Mouse (Mus musculus) liver (tissue): ENCODE measurements at regions not wholly inside any gene's neighbourhood (a gene's known extent, or its start where the extent isn't known, plus 50 kb on each side); places are given as distances from the start of the nearest gene placed in this dataset.

Experiments used
- DNase-seq: peaks from one replicate; pipeline ENCODE4 v3.0.0-alpha.2; 2020; ENCODE audit warnings: mixed read lengths

DNA sequence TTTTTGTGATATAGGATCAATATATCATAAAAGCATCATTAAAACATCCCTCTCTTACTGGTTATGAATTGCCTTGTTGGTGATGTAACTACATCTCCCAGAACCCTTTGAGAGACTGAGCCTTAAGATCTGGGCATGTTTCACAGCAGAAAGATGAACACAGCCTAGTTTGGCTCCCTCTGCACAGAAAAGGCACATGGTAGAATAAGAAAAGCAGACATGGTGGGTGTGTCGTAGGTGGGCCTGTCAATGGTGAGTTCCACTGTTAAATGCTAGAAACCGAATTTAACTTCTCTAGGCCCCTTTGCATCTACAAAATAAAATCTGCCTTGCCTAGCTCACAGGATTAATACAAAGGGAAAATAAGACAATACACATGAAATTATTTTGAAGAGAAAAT is 343.3 kb upstream of the Smarca2 start:
- DNase-seq, result no peak

DNA sequence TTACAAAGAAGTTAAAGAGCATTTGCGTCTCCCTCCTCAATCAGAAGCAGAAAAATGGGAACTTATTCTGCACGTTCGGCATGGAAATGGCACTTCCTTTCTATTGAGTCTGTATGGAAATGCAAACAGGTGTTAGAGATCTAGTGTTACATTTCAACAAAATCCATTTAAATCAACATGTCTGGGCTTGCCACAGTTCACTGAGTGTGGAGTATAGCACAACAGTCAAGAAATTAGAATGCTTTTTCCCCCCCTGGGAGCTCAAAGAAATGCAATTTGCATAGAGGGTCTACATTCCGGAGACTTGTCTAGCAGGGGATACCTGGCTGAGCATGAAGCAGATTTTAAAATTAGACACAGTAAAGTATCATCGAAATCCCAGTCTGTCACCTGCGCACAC is 308.5 kb upstream of the Smarca2 start:
- DNase-seq, result no peak

DNA sequence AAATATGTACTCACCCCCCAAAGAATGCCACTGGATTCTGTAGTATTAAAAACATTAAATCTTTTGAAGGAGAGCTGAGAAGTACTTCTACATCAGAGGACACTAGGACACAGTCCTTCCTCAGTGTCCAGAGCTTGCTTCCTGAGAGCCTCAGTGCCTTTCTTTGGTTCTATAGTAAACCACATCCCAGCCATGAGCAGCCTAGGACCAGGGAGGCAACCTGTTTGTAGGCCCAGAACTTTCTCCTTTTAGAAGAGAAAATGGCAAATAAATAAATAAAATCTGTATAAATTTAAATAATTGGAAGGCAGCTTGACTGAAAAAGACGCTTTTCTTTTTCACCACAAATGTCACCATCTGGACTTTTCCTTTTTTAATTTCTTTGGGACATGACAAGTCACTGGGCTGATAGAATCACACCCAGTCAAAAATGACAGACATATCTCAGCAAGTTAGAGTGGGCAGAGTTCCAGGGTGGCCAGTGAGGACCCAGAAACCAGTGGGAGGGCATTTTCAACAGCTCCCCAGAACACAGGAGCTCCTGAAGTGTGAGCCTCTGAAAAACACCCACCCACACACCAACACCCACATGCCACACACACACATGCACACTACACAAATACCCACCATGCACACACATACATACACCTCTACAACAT is 296.2 kb upstream of the Smarca2 start:
- no peak for DNase-seq

DNA sequence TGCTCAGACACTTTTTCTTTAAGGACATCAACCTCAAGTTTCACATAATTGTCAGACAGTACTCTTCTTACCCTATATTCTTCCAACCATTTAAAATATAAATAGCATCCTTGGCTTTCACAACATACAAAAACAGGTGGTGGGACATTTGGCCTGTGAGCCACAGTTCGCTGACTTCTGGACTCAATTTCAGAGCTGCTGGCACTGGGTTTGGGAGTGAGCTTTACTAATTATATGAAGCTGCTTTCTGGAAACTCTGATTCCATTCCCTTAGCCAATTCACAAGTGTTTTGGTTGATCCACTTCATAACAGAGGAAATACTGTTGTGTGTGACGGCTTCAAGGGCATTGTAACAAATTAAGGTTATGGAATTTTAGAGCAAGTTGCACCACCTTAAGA is 285.9 kb upstream of the Smarca2 start:
- DNase-seq, result no peak

DNA sequence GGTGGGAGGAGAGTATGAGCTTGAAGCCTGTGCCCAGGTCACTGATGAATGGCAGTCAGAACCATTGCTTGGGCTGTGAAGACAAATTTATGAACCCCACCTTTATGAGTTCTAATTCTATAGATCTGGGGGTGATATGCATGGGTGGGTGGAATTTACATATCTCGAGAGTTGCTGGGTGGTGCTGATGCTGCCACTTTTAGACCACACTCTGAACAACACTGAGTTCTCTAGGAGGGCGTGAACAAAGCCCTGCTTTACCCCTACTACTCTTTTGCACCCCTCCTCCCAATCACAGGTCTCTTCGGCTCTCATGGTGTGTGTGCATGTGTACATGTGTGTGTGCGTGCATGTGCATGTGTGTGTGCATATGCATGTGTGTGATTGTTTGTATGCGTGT is 281.2 kb upstream of the Smarca2 start:
- DNase-seq, result no peak

DNA sequence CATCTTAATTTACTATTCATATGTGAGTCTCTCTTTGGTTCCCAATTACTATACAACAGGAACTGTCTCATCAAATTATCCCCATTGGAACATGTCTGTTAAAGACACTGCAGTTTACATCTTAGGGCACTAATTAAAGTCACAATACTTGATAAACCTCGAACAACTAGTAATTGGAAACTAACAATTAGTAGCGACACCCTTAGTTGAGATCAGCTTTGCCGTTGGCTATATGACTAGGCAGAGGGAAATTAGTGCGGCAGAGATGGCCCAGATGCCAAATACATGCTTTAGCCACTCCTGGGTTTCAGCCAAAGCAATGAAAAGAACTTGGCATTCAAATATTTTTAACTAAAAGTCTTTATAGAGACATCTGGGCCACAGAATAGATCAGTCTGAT is 265.7 kb upstream of the Smarca2 start:
- DNase-seq, result no peak

DNA sequence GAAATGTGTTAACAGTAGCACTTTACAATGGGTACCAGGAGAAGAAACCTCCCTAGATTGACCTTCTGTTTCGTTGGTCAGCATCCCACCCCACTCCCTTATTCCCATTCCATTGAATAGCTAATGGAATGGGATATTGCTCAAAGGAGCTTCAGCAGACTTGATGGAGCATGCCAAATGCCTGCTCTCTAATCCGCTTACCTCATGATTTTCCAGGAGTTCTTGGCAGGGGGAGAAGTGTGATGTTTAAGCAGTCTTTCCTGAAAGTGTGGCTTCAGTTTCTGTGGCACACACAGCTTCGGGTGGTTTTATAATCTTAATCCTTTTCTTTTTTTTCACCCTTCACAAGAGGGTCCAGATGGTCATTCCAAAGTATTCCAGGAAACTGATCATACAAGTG is 264.7 kb upstream of the Smarca2 start:
- no peak for DNase-seq

DNA sequence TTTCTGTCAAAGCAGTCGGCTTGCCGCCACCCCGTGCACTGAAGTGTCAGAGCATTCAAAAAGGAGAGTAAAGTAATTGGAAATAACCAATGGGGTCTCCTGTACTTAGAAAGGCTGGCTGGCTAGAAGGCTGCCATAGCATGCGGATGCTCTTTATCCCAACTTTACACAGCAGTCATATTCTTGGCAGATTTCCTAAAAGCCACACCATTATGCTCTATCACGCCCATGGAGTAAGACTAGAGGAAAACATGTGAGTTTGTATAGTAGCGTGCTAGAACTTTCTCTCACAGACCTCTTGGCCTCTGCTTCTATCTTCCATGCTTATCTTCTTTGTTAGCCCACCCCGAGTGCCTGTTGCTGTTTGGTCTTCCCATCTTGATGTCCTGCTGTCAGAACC is 249.8 kb upstream of the Smarca2 start:
- no peak for DNase-seq

DNA sequence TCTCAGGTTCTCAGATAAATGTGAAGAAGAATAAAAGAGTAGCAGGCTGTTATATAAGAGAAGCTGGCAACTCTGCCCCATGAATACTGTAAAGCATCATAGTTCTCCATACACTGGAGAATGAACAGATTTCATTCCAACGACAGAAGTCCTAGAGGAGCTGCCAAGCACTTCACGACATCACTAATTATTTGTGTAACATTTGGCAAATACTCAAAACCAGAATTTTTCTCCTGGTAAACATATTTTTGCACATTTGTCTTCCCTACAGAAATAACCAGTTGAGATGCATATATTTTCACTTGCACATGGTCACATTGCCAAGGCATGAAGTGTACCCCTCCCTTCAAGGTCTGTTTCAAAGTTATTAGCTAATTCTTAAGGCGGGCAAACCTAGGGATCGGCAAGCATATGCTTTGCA is 220.9 kb upstream of the Smarca2 start:
- no peak for DNase-seq

DNA sequence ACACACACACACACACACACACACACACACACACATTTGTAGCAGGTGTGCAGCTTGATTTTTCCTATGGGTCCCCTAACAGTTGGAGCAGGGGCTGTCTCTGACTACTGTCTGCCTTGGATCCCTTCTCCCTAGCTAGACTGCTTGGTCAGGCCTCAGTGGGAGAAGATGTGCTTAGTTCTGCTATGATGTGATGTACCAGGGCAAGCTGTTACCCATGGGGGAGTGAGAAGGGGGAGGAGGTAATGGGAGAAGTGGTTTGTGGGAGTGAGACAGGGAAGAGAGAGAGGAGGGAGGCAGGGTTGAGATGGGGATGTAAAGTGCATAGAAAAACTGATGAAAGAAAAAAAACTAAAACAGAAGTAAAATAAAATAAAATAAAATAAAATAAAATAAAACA is 218.8 kb upstream of the Smarca2 start:
- no peak for DNase-seq

DNA sequence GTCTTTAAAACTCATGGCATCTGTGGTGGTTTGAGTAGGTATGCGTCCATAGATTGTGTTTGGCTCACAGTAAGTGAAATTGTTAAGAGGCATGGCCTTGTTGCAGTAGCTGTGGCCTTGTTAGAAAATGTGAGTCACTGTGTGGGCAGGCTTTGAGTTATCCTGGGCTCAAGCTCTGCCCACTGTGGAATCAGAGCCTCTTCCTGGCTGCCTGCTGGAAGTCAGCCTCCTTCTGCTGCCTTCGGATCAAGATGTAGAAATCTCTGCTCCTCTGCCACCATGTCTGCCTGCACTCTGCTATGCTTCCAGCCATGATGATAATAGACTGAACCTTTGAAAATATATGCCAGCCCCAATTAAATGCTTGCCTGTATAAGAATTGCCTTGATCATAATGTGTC is 192.2 kb upstream of the Smarca2 start:
- DNase-seq, result no peak

DNA sequence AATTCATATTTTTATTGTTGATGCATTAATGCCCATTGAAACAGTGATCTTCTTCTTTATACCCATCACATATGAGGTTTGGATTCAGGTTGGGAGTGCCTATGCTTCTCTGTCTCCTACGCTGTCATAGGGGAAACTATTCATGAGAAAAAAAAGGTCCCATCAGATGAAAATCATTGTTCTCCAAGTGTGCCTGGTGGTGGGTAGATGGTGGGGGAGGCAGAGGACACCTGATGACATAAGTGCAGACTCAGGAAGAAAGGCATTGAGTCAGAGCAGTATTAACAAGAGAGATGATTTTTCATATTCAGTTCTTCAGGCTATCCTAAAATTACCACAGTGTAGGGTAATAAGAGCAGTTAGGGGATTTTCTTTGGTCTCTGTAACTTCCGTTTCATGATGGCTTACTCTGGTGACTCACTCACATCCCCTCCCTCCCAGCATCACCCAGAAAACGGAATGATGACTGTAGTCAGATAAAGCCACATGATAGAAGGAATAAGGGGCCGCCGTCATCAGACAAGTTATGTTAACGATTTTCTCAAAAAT is 190.3 kb upstream of the Smarca2 start:
- no peak for DNase-seq

DNA sequence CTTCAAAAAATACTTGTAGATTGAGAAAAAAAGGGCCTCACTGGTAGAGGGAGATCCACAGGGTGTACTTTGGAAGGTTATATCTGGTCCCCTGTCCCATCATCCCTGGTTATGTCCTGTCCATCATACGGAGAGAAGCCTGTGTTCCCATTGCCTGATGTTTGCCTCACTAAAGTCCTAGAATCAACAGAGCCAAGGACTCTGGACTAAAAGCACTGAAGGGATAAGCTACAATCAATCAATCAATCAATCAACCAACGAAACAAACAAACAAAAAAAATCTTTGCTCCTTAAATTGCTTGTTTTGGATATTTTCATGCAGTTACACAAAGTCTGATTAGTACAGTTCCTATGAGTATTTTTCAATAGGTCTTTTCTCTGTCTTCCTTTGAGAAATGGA is 185.1 kb upstream of the Smarca2 start:
- DNase-seq, result no peak

DNA sequence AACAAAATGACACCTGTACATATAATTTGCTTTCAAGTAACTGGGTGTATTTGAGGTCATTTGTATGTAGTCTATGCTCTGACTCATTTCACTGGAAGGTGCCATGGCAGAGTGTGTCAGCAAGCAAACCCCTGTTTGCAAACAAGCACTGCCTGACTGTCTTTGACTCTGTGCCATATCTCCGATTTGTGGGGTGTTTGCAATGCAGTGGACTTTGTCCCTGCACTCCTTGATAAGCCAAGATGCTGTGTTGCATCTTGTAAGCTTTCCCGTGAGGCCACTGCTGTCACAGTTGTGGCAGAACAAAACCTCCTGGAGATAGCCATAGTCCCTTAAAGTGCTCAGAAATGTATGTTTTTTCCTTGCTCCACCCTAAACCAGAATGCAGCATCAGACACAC is 165.7 kb upstream of the Smarca2 start:
- no peak for DNase-seq

DNA sequence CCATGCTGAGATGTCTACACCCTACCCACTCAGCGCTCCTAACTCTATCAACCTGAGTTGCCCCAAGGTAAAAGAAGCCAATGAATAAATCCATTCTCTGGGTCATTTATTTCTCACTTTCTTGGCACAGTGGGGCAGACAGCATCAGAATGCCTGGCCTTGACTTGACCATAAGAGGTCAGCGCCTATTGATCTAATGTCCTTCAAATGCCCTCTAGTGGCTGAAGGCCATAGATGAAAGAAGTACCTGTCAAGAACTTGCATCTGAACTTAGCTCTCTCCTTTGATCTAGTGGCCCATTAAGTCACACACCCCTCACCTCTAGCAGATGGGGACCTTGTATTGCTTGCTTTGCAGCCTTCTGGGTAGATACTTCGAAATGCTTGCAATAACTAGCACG is 159.5 kb upstream of the Smarca2 start:
- DNase-seq, result no peak

DNA sequence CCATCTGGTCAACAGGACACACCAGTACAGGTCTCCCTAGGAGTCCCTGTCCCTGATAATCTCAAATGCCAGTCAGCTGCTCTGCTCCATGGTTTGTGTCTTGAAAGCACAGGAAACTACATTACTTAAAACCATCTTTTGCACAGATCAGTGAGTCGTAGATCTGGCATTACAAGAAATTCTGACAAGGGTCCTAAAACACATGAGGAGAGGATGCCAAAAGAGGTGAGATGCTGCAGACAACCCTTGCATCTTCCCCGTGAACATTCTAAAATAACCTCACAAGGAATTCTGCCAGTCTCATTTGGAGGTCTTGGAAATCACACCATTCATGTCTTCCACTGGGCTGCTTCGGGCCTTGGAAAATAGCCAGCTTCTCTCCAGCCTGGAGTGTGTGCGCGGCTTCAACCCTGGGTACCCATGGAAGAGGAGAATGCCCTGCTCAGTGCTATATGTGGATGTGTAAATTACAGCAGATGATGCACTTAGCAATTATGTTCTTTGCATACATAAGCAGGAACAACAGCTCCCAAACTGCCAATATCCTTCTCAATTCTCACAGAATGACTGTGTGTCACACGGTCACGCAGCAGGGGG is 157.3 kb upstream of the Smarca2 start:
- DNase-seq, result no peak

DNA sequence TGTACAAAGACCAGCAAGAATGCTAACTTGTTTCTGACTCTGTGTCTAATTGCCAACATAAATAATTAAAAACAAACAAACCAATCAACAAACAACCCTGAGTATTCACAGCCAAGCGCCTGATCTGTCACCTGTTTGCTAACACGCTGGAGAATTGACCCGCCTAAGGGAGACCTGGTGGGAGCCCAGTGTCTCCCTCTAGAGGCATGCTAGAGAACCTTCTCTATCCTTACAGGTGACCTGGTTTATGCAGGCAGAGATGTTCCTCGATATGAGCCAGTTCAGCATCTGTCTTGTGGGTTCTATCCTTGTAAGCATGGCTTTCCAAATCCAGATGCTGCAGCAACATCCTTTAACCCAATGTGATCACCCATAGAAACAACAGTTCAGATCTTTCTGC is 143.1 kb upstream of the Smarca2 start:
- DNase-seq, result no peak

DNA sequence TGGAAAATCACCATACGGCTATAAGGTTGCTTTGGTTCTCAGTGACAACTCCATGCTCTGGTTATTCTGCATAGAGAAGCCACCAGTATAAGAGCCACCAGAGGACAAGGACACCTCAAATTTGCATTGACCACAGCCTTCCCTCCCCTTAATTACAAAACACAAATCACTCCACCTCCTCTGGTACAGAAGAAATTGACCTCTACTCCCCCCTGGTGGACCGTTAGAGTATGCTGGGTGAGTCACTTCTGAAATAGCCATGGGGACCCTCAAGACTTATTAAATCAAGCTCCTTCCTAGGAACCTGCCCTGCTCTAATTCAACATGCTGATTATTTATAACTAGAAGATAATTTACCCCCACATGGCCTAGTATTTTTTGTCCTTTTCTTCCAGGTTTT is 139.6 kb upstream of the Smarca2 start:
- no peak for DNase-seq

DNA sequence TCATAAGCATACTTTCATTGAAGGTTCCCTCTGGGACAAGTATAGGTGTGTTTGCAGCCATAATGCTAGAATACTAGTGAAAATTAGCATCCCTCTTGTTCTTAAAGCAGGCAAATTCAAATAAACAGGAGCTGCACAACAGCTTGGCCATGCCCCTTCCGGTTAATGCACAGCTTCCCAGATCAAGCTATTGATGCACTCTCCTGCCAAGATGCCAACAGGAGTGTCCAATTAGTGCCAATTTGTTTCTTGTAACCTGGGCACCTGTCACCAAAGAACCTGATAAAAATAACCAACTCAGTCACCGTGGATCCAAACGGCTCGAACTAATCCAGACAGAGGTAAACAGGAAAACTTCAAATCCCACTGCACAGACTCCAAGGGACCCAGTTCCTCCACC is 138.6 kb upstream of the Smarca2 start:
- no peak for DNase-seq

DNA sequence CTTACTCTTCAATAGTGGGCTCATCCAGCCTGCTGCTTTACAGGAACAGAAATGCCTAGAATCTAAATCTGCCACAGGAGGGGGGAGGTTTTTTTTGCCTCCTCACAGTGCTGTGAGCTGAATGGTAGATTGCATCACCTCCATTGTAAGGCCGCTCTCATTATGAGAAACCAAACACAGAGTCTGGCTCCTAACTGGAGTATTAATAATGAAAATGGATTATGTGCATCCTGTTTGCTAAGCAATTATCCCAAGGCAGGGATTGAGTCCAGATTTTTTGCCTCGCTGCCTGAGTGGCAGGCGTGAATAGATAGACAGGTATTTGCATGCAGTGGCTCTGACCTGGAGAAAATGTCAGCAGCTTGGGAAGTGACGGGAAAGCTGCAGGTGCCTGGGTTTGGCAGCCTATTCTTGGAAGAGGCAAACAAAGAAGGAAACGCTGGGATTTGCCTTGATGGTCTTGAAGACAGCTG is 137.6 kb upstream of the Smarca2 start:
- no peak for DNase-seq

DNA sequence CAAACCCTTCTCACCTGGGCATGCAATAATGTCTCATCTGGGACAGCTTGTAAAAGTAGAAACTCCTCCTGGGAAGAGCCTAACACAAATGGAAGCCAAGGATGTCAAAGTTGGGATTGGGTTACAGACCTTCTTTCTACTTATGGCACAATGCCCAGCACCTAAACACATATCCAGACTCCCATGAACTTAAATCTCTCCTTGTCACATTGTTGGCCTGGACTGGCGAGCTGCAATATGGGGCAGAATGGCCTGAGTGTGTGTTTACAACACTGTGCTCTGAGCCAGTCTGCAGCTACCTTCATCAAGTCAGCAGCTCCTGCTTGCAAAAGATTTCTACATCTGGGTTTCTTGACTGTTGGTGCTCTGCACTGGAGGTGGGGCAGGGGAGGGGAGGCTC is 132.2 kb upstream of the Smarca2 start:
- no peak for DNase-seq

DNA sequence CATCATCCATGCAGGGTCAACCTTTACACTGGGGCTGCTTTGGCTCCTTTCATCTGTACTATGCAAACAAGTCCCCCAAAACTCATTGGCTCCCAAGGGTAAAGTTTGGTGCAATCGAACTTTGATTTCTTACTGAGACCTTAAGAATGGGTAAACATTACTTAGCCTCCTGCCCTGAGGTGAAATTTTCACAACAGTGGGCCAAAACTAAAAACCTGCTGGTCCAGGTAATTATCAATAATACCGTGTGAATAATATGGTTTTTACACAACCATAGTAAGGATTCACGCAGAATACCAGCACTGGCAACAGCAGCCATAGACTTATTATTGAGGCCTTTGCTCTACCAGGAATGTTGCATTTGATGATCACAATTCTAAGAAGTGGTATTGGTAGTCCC is 131.6 kb upstream of the Smarca2 start:
- DNase-seq, result no peak

DNA sequence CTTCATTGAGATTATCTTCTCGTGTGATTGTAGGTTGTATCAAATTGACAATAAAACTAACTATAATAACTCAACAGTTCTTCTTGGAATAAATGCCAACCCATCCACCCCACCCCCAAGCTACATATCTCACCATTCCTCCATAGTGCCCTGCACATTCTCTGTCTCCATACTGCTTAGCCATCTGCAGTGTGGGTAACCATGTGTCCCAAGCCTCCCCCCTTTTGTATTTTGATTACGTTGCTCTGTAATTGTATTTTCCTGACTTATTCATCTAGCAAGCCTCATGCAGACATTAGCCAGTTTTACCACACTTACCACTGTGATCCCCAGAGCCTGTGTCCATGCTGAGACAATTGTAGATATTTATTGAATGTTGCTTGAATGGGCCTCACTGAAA is 129.7 kb upstream of the Smarca2 start:
- no peak for DNase-seq

DNA sequence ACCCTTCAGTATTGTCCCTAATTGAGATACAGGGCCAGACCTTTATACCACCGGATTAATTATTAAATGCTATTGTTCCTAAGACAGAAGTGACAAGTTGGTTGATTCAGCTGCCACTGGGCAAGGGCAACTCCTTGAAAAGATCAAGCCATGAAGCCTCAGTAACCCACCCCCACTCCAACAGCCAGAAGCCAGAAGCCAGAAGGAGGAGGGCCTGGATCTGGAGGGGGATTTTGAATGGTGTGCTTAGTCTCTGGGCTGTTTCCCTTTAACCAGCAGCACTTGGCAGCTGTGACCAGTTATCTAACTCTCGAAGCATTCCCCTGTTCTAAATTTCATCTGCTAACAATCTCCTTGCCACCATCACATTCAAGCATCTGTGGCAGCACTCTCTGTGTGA is 129.1 kb upstream of the Smarca2 start:
- DNase-seq, result no peak
